Mouse (Mus musculus) heart, adult 2 months (tissue): ENCODE data around the gene Psmd12. TPM values are rescaled to one million over a fixed set of nuclear protein-coding genes. Genes with fewer than 3 reads are reported as not detected.
A peak's percentile ranks its signal among the peaks of the same experiment; 100 is the strongest.

Experiments
- DNase-seq, 2 experiments: peaks; one replicate each; pipeline ENCODE4 v3.0.0; 2021
- H3K27ac ChIP-seq: fragments of 200-600 bp; 2 replicates; pipeline ENCODE4 v1.8.1; 2022
- H3K27me3 ChIP-seq: fragments of 200-500 bp; 2 replicates; pipeline ENCODE4 v1.6.1; 2012; ENCODE audit warnings: mild to moderate bottlenecking, low read length, inconsistent platforms, mixed read lengths; ENCODE audit not compliant: control insufficient read depth, insufficient read depth
- H3K36me3 ChIP-seq: fragments of 200-500 bp; 2 replicates; pipeline ENCODE4 v1.6.1; 2012; ENCODE audit warnings: low read length, inconsistent platforms; ENCODE audit not compliant: control insufficient read depth, insufficient read depth
- H3K4me1 ChIP-seq: fragments of 200-500 bp; 2 replicates; pipeline ENCODE4 v1.6.1; 2011; ENCODE audit warnings: low read length; ENCODE audit not compliant: control insufficient read depth, insufficient read depth
- H3K4me3 ChIP-seq: fragments of 200-600 bp; 2 replicates; pipeline ENCODE4 v1.8.1; 2022
- H3K79me2 ChIP-seq: fragments of 200-500 bp; replicated peaks from 2 replicates; pipeline ENCODE4 v1.6.1; 2012; ENCODE audit warnings: mild to moderate bottlenecking, inconsistent platforms, low read length, moderate library complexity, mixed read lengths; ENCODE audit not compliant: control insufficient read depth, insufficient read depth
- H3K9ac ChIP-seq: fragments of 200-500 bp; 2 replicates; pipeline ENCODE4 v1.6.1; 2012; ENCODE audit warnings: low read depth, mild to moderate bottlenecking, control low read depth, inconsistent platforms, low read length, mixed read lengths
- CTCF ChIP-seq: fragments of 200-600 bp; IDR thresholded peaks from 2 replicates; pipeline ENCODE4 v1.8.1; 2022; ENCODE audit warnings: antibody characterized with exemption, mild to moderate bottlenecking, moderate library complexity
- EP300 ChIP-seq: fragments of 200-500 bp; IDR thresholded peaks from 2 replicates; pipeline ENCODE4 v1.6.1; 2011; ENCODE audit warnings: low read depth, low read length, control low read depth; ENCODE audit not compliant: insufficient read depth
- POLR2A ChIP-seq: fragments of 200-500 bp; IDR thresholded peaks from 2 replicates; pipeline ENCODE4 v1.6.1; 2011; ENCODE audit warnings: mild to moderate bottlenecking, low read depth, low read length, control low read depth; ENCODE audit not compliant: insufficient read depth
- WGBS: fragments of 180-500 bp; shearing (Covaris S2); methylation state at CpG from one replicate; pipeline ENCODE4 v1.1.7; 2018; 5-methylcytosine and 5-hydroxymethylcytosine counted together
- intact Hi-C: fragments of 180-260 bp; cut with DNase I; formaldehyde crosslinking; loops from one replicate; pipeline ENCODE4 v1.15.1; 2025
- polyA plus RNA-seq: library from polyadenylated mRNA; depleted of rRNA; stranded (reverse); fragments of >200 nt; gene quantifications from 2 replicates; pipeline ENCODE4 v1.2.3, GENCODE M21; 2012
- total RNA-seq, 2 experiments: library from RNA; stranded (reverse); gene quantifications; 2 replicates each; pipeline ENCODE4 v1.2.3; 2021

The Psmd12 gene
- total and polyA plus RNA-seq, 3 experiments = 22.6 to 92.2 (median 78.3) TPM

- H3K4me3 ChIP-seq = peak overlapping the region; percentile 75
- H3K27ac ChIP-seq = peak overlapping the region; percentile 95
- H3K27me3 ChIP-seq = no peaks in the 10 kb centered on the region
- DNase-seq = peak; percentile 89
- peak overlapping the region; percentile 95 for H3K9ac ChIP-seq
- peaks cover 2% of the 10 kb centered on the region for H3K79me2 ChIP-seq
- TF ChIP-seq CTCF (peak; percentile 99), POLR2A (peak; percentile 34; the same call in 1 of the 2 replicates), EP300 (no peak)
- 1% methylated on average over 38 of the region's 38 CpGs for WGBS
- intact Hi-C loops = loop anchor here (1.0 to 2.0 kb wide), 4 partner anchors 18 to 134 kb away; no protein-coding TSS in a partner anchor
- H3K36me3 ChIP-seq = 0 out of 2 replicates have a peak, but pooled peaks cover 1% of the 10 kb centered on the region
- H3K4me1 ChIP-seq = peaks cover 6% of the 10 kb centered on the region
Observed at GRCm38 (mm10) chr11:107469031-107469522, 10.2 kb upstream of the Psmd12 start.

GRCm38 (mm10) chr11:107469523-107470371 is 9.5 kb upstream of the Psmd12 start:
- TF ChIP-seq CTCF = no peak
- no peak for TF ChIP-seq EP300
- TF ChIP-seq POLR2A = 0 out of 2 replicates have a peak, but pooled peaks have one; percentile 13
- intact Hi-C loops = loop anchor here (1.0 to 2.0 kb wide), 4 partner anchors 19 to 134 kb away; no protein-coding TSS in a partner anchor
- 1% methylated on average over 59 of the region's 59 CpGs for WGBS

GRCm38 (mm10) chr11:107470521-107471041 is 8.7 kb upstream of the Psmd12 start, which contains the start of gene Pitpnc1:
TSS of gene Pitpnc1 (minus strand) at chr11:107470699.
- 2% methylated on average over 37 of the region's 37 CpGs for WGBS
- TF ChIP-seq POLR2A (peak; percentile 94), CTCF (no peak), EP300 (0 out of 2 replicates have a peak, but pooled peaks have one; percentile 48)
- H3K4me3 ChIP-seq = peak within 1 kb of the TSS; percentile 75
- DNase-seq = peak; percentile 92
- no peaks in the 10 kb centered on the region for H3K27me3 ChIP-seq
- intact Hi-C loops = no loop called here
- H3K27ac ChIP-seq = peak within 1 kb of the TSS; percentile 95
- peaks cover 2% of the 10 kb centered on the region; the same call in 1 of the 2 replicates for H3K79me2 ChIP-seq
- peaks cover 6% of the 10 kb centered on the region for H3K4me1 ChIP-seq
- H3K9ac ChIP-seq = peak within 1 kb of the TSS; percentile 95
- 0 out of 2 replicates have a peak, but pooled peaks cover 1% of the 10 kb centered on the region for H3K36me3 ChIP-seq

More at GRCm38 (mm10) chr11:107469523-107470371, 9.5 kb upstream of the Psmd12 start:
- Histone ChIP-seq H3K27me3 (no peaks in the 10 kb centered on the region), H3K36me3 (0 out of 2 replicates have a peak, but pooled peaks cover 1% of the 10 kb centered on the region), H3K27ac (peak overlapping the region; percentile 95), H3K9ac (peak overlapping the region; percentile 95), H3K4me3 (peak overlapping the region; percentile 75), H3K4me1 (peaks cover 6% of the 10 kb centered on the region), H3K79me2 (peaks cover 2% of the 10 kb centered on the region)
- peak; percentile 76 to 82 for DNase-seq

- no peaks in the 10 kb centered on the region for H3K27me3 ChIP-seq
- peaks cover 5% of the 10 kb centered on the region for H3K4me1 ChIP-seq
- TF ChIP-seq POLR2A (no peak), CTCF (no peak), EP300 (no peak)
- H3K36me3 ChIP-seq = 0 out of 2 replicates have a peak, but pooled peaks cover 1% of the 10 kb centered on the region
- intact Hi-C loops = no loop called here
- 18% methylated on average over 11 of the region's 11 CpGs for WGBS
- peak overlapping the region; percentile 75 for H3K4me3 ChIP-seq
- peak overlapping the region; percentile 95 for H3K27ac ChIP-seq
- H3K9ac ChIP-seq = peak overlapping the region; percentile 95
- H3K79me2 ChIP-seq = peaks cover 2% of the 10 kb centered on the region; the same call in 1 of the 2 replicates
- DNase-seq = no peak
Observed at GRCm38 (mm10) chr11:107471071-107471720, 8.1 kb upstream of the Psmd12 start.

- Histone ChIP-seq H3K27me3 (no peaks in the 10 kb centered on the region), H3K36me3 (no peaks in the 10 kb centered on the region), H3K27ac (no peak overlapping the region), H3K4me3 (no peak overlapping the region), H3K79me2 (peaks cover 2% of the 10 kb centered on the region; the same call in 1 of the 2 replicates), H3K4me1 (peaks cover 3% of the 10 kb centered on the region), H3K9ac (no peak overlapping the region)
- WGBS = 92% methylated on average over 3 of the region's 3 CpGs
- intact Hi-C loops = loop anchor here (1.0 to 2.0 kb wide), 2 partner anchors 196 to 258 kb away; no protein-coding TSS in a partner anchor
- no peak for DNase-seq
- TF ChIP-seq EP300 = no peak
- no peak for TF ChIP-seq POLR2A
- TF ChIP-seq CTCF = no peak
Observed at GRCm38 (mm10) chr11:107472304-107472703, 7.0 kb upstream of the Psmd12 start.
